Mouse (Mus musculus): Measurements from ENCODE around the gene Denr.

Denr gene

GRCm38 (mm10) chr5:123972453-123972852, 65.5 kb downstream of the Denr start:
- no peak for DNase-seq (ENCODE audit: low spot score)

DNA sequence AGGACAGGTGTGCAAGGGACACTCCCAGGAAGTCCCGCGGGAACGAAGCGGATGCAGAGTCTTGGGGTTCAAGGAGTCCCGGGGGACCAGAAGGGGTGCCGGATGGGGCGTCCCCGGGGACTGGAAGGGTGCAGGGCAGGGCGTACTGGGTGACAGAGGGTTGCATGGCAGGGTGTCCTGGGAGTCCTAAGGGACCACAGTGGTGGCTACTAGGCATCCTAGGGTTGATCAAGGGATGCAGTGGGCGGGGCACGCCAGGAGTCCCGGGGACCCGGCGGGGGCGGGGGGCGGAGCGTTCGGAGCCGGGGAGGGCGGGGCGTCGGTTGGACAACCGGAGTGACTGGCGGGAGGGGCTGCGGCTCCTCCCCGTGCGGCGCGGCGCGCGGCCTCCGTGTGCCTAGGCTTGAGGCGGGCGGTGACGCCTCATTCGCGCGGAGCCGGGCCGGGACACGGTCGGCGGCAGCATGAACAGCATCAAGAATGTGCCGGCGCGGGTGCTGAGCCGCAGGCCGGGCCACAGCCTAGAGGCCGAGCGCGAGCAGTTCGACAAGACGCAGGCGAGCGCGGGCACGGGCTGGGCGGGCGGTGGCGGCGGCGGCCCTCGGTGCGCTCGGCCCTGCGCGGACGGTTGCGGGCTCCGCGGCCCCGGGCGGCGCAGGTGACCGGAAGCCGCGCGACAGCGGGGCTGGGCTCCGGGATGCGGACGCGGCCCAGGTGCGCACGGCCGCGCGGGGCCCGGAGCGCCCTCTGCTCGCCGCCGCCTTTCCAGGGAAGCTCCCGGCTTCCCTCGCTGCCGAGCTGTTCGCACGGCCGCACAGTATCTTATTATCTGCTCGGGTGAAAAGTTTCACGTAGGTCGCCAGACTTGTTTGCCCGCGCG, 66.6 kb downstream of the Denr start, which contains the start of gene Hip1r:
Gene Hip1r (plus strand): TSS at position 330 of the 880 bp plus-strand sequence.
- peak; percentile 65 for DNase-seq (ENCODE audit: low spot score)

DNA sequence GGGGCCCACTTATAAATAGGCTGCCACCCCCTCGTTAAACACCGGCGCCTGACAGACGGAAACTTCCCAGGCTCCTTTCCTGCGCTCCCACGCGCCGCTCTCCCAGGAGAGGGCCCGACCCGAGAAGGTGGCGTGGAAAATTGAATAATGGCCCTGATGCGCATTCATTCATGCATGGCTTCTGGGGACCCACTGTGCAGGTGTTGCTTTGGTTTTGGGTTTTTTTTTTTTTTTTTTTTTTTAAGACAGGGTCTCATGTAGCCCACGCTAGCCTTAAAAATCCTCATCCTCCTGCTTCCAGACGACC, 67.2 kb downstream of the Denr start:
- no peak for DNase-seq (ENCODE audit: low spot score)

DNA sequence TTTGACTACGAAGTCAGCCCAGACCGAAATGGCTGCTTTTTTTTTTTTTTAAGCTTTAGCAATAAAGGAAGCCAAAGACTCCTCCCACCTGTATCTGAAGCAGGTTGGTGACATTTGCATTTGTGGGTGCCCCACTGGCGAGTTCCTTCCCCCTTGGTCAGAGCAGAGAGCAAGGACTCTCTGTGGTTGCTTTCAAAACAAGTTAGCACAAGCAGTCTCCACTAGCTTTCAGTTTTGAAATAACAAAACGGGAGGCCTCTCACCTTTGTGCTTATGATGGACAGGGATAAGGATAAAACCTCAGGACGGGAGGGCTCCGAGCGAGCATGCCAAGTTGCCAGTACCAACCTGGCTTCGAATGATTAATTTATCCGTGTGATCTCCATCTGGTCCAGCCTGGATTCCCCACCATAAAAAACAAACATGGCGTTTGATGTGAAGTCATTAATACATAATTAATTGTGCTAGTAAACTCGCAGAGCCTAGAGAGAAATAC, 67.7 kb downstream of the Denr start:
- DNase-seq (ENCODE audit: low spot score): no peak

GRCm38 (mm10) chr5:123975668-123976180, 68.7 kb downstream of the Denr start:
- no peak for DNase-seq (ENCODE audit: low spot score)

DNA sequence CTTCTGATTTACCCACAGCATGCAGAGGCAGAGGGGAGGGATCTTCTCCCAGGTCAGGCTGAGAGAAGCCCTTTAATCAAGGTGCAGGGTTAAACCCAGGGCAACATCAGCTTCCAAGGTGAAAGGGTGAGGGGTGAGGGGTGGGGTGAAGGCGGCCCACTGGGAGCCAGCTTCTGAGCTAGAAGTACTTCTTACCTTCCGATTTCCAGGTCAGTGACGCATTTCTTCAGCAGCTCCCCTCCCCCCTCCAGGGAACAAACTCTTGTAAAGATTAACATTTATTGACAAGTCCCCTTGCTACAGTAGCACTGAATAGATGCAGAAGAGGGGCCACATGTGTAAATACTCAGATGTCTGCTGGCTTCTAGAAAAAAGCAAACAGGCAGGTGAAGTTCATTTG, 70.3 kb downstream of the Denr start:
- DNase-seq (ENCODE audit: low spot score): no peak

DNA sequence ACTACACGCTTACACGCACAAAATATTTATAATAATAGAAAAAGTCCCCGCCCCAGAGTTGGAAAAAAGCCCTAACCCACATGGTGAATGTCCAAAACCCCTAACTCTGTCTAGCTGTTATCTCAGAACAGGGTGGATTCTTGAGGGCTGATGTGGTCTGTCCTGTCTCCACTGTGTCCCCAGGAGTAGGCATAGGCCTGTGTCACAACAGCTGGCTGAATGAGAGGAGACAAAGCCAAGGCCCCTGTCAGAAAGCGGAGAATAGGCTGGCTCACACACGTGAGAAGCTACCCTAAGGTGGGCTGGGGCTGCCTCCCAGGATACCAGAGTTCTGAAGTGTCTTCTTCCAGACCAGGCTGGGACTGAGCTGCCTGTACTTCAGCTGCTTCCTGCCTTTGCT, 71.2 kb downstream of the Denr start:
- DNase-seq (ENCODE audit: low spot score): no peak
